Mouse (Mus musculus): ENCODE results near the gene Fam219a.
A peak's percentile ranks its signal among the peaks of the same experiment; 100 is the strongest.

The Fam219a gene

GRCm38 (mm10) chr4:41504325-41504724 is 65.0 kb downstream of the Fam219a start:
- no peak for DNase-seq

- peak; percentile 99 to 100 for DNase-seq
Measured at GRCm38 (mm10) chr4:41502986-41503412, 66.3 kb downstream of the Fam219a start, which contains the start of gene AI464131. Gene AI464131 (minus strand): TSS chr4:41503076.

- DNase-seq: no peak
Measured at GRCm38 (mm10) chr4:41502171-41502940, 67.0 kb downstream of the Fam219a start.

- DNase-seq: peak; percentile 74 to 82
Measured at GRCm38 (mm10) chr4:41500787-41501186, 68.6 kb downstream of the Fam219a start.

GRCm38 (mm10) chr4:41499619-41500018 is 69.7 kb downstream of the Fam219a start:
- no peak for DNase-seq

GRCm38 (mm10) chr4:41498921-41499391 is 70.4 kb downstream of the Fam219a start:
- peak; percentile 84 to 88 for DNase-seq

GRCm38 (mm10) chr4:41497995-41498845 is 71.1 kb downstream of the Fam219a start:
- no peak for DNase-seq

- DNase-seq: no peak
Measured at GRCm38 (mm10) chr4:41497579-41497978, 71.8 kb downstream of the Fam219a start.

- DNase-seq: peak; percentile 78 to 84
Measured at GRCm38 (mm10) chr4:41497046-41497445, 72.3 kb downstream of the Fam219a start.

- peak in 1 of 2 experiments; percentile 20 for DNase-seq
Measured at GRCm38 (mm10) chr4:41495850-41496249, 73.5 kb downstream of the Fam219a start.

- DNase-seq: no peak
Measured at GRCm38 (mm10) chr4:41495076-41495475, 74.3 kb downstream of the Fam219a start.

- peak; percentile 75 to 83 for DNase-seq
Measured at GRCm38 (mm10) chr4:41494378-41494777, 75.0 kb downstream of the Fam219a start.

GRCm38 (mm10) chr4:41493464-41494116 is 75.7 kb downstream of the Fam219a start:
- DNase-seq: no peak

GRCm38 (mm10) chr4:41492951-41493350 is 76.4 kb downstream of the Fam219a start:
- DNase-seq: no peak

GRCm38 (mm10) chr4:41481601-41482017 is 87.7 kb downstream of the Fam219a start:
- DNase-seq: peak; percentile 70 to 77

GRCm38 (mm10) chr4:41480254-41480653 is 89.1 kb downstream of the Fam219a start:
- DNase-seq: no peak

- no peak for DNase-seq
Measured at GRCm38 (mm10) chr4:41479456-41479804, 89.9 kb downstream of the Fam219a start.

- DNase-seq: peak in 1 of 2 experiments; percentile 31
Measured at GRCm38 (mm10) chr4:41478751-41479455, 90.4 kb downstream of the Fam219a start.

GRCm38 (mm10) chr4:41477648-41478160 is 91.6 kb downstream of the Fam219a start:
- DNase-seq: no peak

- DNase-seq: no peak
Measured at GRCm38 (mm10) chr4:41471384-41471689, 98.0 kb downstream of the Fam219a start.

- DNase-seq: no peak
Measured at GRCm38 (mm10) chr4:41470684-41471383, 98.5 kb downstream of the Fam219a start.
